Mouse (Mus musculus) midbrain, embryonic 14.5 days (tissue): Measurements from ENCODE around the gene Zc3hc1. TPM values are rescaled to one million over a fixed set of nuclear protein-coding genes. Genes with fewer than 3 reads are reported as not detected.
A peak's percentile ranks its signal among the peaks of the same experiment; 100 is the strongest.

Experiments used
- ATAC-seq: fragments of 200-750 bp; cut with Nextera tagmentation; 2 replicates; pipeline ENCODE4 v1.8.0; 2017; ENCODE audit warnings: moderate number of reproducible peaks, moderate library complexity; ENCODE audit not compliant: low FRiP score, low TSS enrichment
- DNase-seq: peaks from one replicate; pipeline ENCODE4 v3.0.0-alpha.2; 2015
- H3K27ac ChIP-seq: fragments of 300-500 bp; sonication (generic); replicated peaks from 2 replicates; pipeline ENCODE4 v1.5.1; 2014; ENCODE audit warnings: mild to moderate bottlenecking, low read depth, low read length, moderate library complexity
- H3K27me3 ChIP-seq: fragments of 300-500 bp; sonication (generic); 2 replicates; pipeline ENCODE4 v1.6.1; 2014; ENCODE audit warnings: low read length, control low read depth, mixed read lengths; ENCODE audit not compliant: control insufficient read depth, insufficient read depth
- H3K36me3 ChIP-seq: fragments of 300-500 bp; sonication (generic); 2 replicates; pipeline ENCODE4 v1.6.1; 2014; ENCODE audit warnings: low read length, control low read depth; ENCODE audit not compliant: control insufficient read depth, insufficient read depth
- H3K4me1 ChIP-seq: fragments of 300-500 bp; sonication (generic); 2 replicates; pipeline ENCODE4 v1.6.1; 2014; ENCODE audit warnings: mild to moderate bottlenecking, antibody characterized with exemption, low read length, control low read depth; ENCODE audit not compliant: control insufficient read depth, insufficient read depth
- H3K4me2 ChIP-seq: fragments of 300-500 bp; sonication (generic); 2 replicates; pipeline ENCODE4 v1.6.1; 2014; ENCODE audit warnings: mild to moderate bottlenecking, low read length, moderate library complexity
- H3K4me3 ChIP-seq: fragments of 300-500 bp; sonication (generic); replicated peaks from 2 replicates; pipeline ENCODE4 v1.5.1; 2014; ENCODE audit warnings: low read depth, low read length
- H3K9ac ChIP-seq: fragments of 300-500 bp; sonication (generic); replicated peaks from 2 replicates; pipeline ENCODE4 v1.6.1; 2014; ENCODE audit warnings: mild to moderate bottlenecking, low read length, moderate library complexity
- H3K9me3 ChIP-seq: fragments of 300-500 bp; sonication (generic); 2 replicates; pipeline ENCODE4 v1.6.1; 2016; ENCODE audit warnings: low read length, control low read depth, mixed read lengths; ENCODE audit not compliant: control insufficient read depth
- WGBS: fragments of 180-500 bp; shearing (Covaris S2); extraction: QIAGEN DNeasy Blood & Tissue Kit; methylation state at CpG from one replicate; pipeline ENCODE4 v1.1.7; 2014; 5-methylcytosine and 5-hydroxymethylcytosine counted together
- polyA plus RNA-seq: library from polyadenylated mRNA; unstranded; fragments of >200 nt; fragmentation: Nextera tagmentation; extraction: Ambion mirVana; gene quantifications from 2 replicates; pipeline ENCODE4 v1.2.1, GENCODE M21; 2014

The Zc3hc1 gene
- polyA plus RNA-seq, 1 experiment from 2014 or later, result 71.6 TPM

DNA sequence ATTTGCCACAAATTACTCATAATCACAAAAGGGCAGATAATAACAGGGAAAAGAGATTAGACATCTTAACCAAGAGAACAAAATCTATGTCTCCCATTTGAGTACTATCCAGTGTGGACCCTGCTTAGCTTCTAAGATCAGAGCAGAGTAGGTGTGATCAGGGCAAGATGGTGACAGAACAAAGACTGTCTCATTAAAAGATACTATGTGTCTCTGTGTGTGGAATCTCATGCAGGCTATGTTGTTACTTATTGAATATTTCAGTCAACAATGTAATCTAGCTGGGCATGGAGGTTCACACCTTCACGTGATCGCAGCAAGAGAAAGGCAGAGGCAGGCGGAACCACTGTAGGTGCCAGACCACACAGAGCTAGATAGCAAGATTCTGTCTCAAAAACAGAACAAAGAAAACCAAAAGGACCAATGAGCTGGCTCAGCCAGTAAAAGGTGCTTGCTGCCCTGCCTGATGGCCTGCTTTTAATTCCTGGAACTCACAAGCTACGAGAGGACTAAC is 43.5 kb downstream of the Zc3hc1 start:
- no peak overlapping the region for H3K4me2 ChIP-seq
- no peaks in the 10 kb centered on the region for H3K36me3 ChIP-seq
- H3K4me3 ChIP-seq, result no peak overlapping the region
- no peaks in the 10 kb centered on the region for H3K4me1 ChIP-seq
- WGBS, result 85% methylated on average over 4 of the region's 4 CpGs
- no peaks in the 10 kb centered on the region for H3K27me3 ChIP-seq
- ATAC-seq (no peak), DNase-seq (no peak)
- H3K27ac ChIP-seq, result no peak overlapping the region
- no peak overlapping the region for H3K9ac ChIP-seq
- no peaks in the 10 kb centered on the region for H3K9me3 ChIP-seq

- DNase-seq (no peak), ATAC-seq (no peak)
- no peaks in the 10 kb centered on the region for H3K9me3 ChIP-seq
- H3K4me3 ChIP-seq, result no peak overlapping the region
- H3K27me3 ChIP-seq, result no peaks in the 10 kb centered on the region
- no peak overlapping the region for H3K27ac ChIP-seq
- H3K4me2 ChIP-seq, result no peak overlapping the region
- no peak overlapping the region for H3K9ac ChIP-seq
- H3K36me3 ChIP-seq, result no peaks in the 10 kb centered on the region
- H3K4me1 ChIP-seq, result no peaks in the 10 kb centered on the region
- 71% methylated on average over 6 of the region's 6 CpGs for WGBS
Measured at GRCm38 (mm10) chr6:30346737-30347136, 44.1 kb downstream of the Zc3hc1 start.

DNA sequence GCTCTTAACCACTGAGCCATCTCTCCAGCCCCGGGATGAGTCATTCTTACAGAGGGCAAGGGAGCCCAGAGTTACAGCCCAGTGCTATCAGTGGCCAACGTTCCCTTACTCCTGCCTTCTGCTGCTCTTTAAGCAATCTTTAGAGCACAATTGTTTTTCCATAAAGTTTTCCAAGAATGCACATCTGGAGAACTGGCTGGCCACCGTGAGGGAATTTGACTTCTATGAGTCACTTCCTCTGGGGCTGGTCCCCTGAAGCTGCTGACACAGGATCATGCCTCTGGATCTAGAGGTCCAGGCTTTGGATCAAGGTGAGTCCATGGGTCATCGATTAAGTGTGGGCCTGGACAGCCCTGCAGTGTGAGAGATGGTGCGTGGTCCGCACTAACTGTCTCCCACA is 46.8 kb downstream of the Zc3hc1 start:
- Histone ChIP-seq H3K27me3 (no peaks in the 10 kb centered on the region), H3K9me3 (no peaks in the 10 kb centered on the region), H3K9ac (no peak overlapping the region), H3K36me3 (no peaks in the 10 kb centered on the region), H3K4me1 (no peaks in the 10 kb centered on the region), H3K27ac (no peak overlapping the region), H3K4me3 (no peak overlapping the region), H3K4me2 (no peak overlapping the region)
- ATAC-seq (no peak), DNase-seq (no peak)
- WGBS, result 87% methylated on average over 6 of the region's 6 CpGs

DNA sequence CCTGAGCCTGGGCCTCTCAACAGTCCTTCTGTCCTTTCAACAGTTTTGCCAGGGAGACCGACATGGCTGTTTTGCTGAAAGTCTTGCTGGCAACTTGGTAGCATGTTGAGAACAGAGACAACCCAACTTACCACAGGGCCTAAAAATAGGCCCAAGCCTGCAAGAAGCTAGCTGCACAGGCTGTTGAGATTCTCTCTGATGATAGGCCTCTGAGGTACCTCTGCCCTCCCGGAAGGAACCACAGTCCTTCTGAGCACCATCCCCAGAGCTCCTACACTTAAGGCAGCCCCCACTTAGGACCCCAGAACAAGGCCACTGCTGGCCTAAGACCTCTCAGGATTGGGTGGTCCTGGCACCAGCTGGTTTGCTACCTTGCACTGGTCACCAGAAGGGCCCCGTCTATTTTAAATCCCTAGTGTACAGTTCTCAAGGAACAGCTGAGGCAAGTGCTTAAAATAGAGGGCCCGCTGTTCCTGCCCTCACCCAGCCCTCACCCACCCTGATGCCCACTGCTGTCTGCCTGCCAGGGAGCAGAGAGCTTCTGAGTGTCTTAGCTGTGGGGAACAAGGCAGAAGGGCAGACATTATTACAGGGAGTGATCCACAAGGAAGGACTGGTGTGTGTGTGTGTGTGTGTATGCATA is 50.5 kb downstream of the Zc3hc1 start:
- no peak overlapping the region for H3K4me2 ChIP-seq
- H3K27me3 ChIP-seq, result no peaks in the 10 kb centered on the region
- no peak for DNase-seq
- no peaks in the 10 kb centered on the region for H3K36me3 ChIP-seq
- H3K4me1 ChIP-seq, result no peaks in the 10 kb centered on the region
- no peak overlapping the region for H3K27ac ChIP-seq
- H3K9me3 ChIP-seq, result no peaks in the 10 kb centered on the region
- H3K4me3 ChIP-seq, result no peak overlapping the region
- H3K9ac ChIP-seq, result no peak overlapping the region
- WGBS, result 85% methylated on average over 4 of the region's 4 CpGs
- ATAC-seq, result no peak

- no peaks in the 10 kb centered on the region for H3K36me3 ChIP-seq
- 46% methylated on average over 5 of the region's 5 CpGs for WGBS
- H3K4me1 ChIP-seq, result no peaks in the 10 kb centered on the region
- H3K4me2 ChIP-seq, result no peak overlapping the region
- no peaks in the 10 kb centered on the region for H3K27me3 ChIP-seq
- H3K9ac ChIP-seq, result no peak overlapping the region
- no peak overlapping the region for H3K4me3 ChIP-seq
- H3K9me3 ChIP-seq, result no peaks in the 10 kb centered on the region
- DNase-seq (peak; percentile 26), ATAC-seq (no peak)
- H3K27ac ChIP-seq, result no peak overlapping the region
Measured at GRCm38 (mm10) chr6:30336912-30337311, 53.9 kb downstream of the Zc3hc1 start.

GRCm38 (mm10) chr6:30332262-30332661 is 58.6 kb downstream of the Zc3hc1 start:
- Histone ChIP-seq H3K36me3 (no peaks in the 10 kb centered on the region), H3K4me2 (no peak overlapping the region), H3K4me1 (no peaks in the 10 kb centered on the region), H3K9me3 (no peaks in the 10 kb centered on the region), H3K27ac (no peak overlapping the region), H3K9ac (no peak overlapping the region), H3K27me3 (no peaks in the 10 kb centered on the region), H3K4me3 (no peak overlapping the region)
- DNase-seq (no peak), ATAC-seq (no peak)
- WGBS, result 77% methylated on average over 4 of the region's 4 CpGs

DNA sequence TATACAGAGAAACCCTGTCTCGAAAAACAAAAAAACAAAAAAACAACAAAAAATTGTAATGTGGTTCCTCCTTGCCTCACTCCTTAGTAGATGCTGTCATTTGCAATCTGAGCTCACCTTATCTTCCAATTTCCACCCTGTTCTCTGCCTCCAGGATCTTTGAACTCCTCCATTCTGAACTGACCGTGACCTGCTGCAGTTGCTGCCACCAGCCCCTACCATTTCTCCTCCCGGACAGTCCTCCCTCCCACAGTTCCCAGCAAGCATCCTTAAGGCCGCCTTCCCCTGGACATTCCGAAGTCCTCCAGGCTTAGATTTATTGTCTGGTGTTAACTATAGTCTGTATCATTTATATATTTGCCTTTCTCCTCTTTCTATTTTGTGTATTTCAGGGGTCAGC is 60.1 kb downstream of the Zc3hc1 start:
- H3K4me2 ChIP-seq, result no peak overlapping the region
- no peak overlapping the region for H3K27ac ChIP-seq
- WGBS, result 84% methylated on average over 5 of the region's 5 CpGs
- H3K9me3 ChIP-seq, result no peaks in the 10 kb centered on the region
- no peak overlapping the region for H3K9ac ChIP-seq
- no peak for ATAC-seq
- DNase-seq, result no peak
- no peaks in the 10 kb centered on the region for H3K4me1 ChIP-seq
- H3K27me3 ChIP-seq, result no peaks in the 10 kb centered on the region
- no peaks in the 10 kb centered on the region for H3K36me3 ChIP-seq
- H3K4me3 ChIP-seq, result no peak overlapping the region

- H3K9me3 ChIP-seq, result no peaks in the 10 kb centered on the region
- no peak overlapping the region for H3K27ac ChIP-seq
- ATAC-seq, result no peak
- H3K36me3 ChIP-seq, result no peaks in the 10 kb centered on the region
- DNase-seq, result no peak
- no peak overlapping the region for H3K4me2 ChIP-seq
- H3K9ac ChIP-seq, result no peak overlapping the region
- no peaks in the 10 kb centered on the region for H3K27me3 ChIP-seq
- H3K4me1 ChIP-seq, result no peaks in the 10 kb centered on the region
- 80% methylated on average over 4 of the region's 4 CpGs for WGBS
- no peak overlapping the region for H3K4me3 ChIP-seq
Measured at GRCm38 (mm10) chr6:30325932-30326501, 64.8 kb downstream of the Zc3hc1 start.

- Histone ChIP-seq H3K4me2 (no peak overlapping the region), H3K9me3 (no peaks in the 10 kb centered on the region), H3K4me3 (no peak overlapping the region), H3K27ac (no peak overlapping the region), H3K4me1 (no peaks in the 10 kb centered on the region), H3K36me3 (no peaks in the 10 kb centered on the region), H3K9ac (no peak overlapping the region), H3K27me3 (no peaks in the 10 kb centered on the region)
- 73% methylated on average over 4 of the region's 4 CpGs for WGBS
- no peak for ATAC-seq
- DNase-seq, result no peak
Measured at GRCm38 (mm10) chr6:30321002-30321401, 69.8 kb downstream of the Zc3hc1 start.
